8 mouse cellular contexts compared by ENCODE assay signal in the genomic region with DNA sequence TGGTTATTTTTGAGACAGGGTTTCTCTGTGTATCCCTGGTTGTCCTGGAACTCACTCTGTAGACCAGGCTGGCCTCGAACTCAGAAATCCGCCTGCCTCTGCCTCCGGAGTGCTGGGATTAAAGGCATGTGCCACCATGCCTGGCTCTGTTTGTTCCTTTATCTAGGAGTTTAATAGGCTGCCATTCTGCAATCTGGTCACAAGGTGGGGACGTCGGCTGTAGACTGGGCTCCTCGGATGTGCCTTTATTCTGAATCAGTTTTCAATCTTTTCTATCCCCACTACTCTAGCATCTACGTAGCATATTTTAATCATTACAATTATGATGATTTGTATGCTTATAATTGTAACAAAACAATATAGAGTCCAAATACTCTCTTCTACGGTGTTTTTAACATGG. TPM values are rescaled to one million over a fixed set of nuclear protein-coding genes. Genes with fewer than 3 reads are reported as not detected.
A peak's percentile ranks its signal among the peaks of the same experiment; 100 is the strongest.
DNase-seq lines count a peak whose midpoint lies in the region; ATAC-seq and TF ChIP-seq lines count a peak whose summit lies in the region.
"Not testable (repeated sequence)": the region's sequence is repeated elsewhere in the genome, so short reads cannot be mapped to it uniquely, and the experiment has no call there.

No protein-coding gene starts in this region.

- H3K27me3 ChIP-seq in CH12.LX (replicated peaks); heart, postnatal 0 days (ENCODE audit: control insufficient read depth, insufficient read depth, low read length); small intestine, adult 2 months (ENCODE audit: control insufficient read depth, insufficient read depth, low read length): not testable (repeated sequence)
- H3K27me3 ChIP-seq in embryonic facial prominence, embryonic 10.5 days (replicated peaks; ENCODE audit: low read depth, poor library complexity, severe bottlenecking): peaks cover 12% of the 10 kb centered on the region; the same call in 1 of the 2 replicates

- peak; percentile 79 for ATAC-seq in heart, postnatal 0 days (ENCODE audit: insufficient read depth, low read depth)
- 0 out of 2 replicates have a peak, but pooled peaks have one; percentile 47 for ATAC-seq in megakaryocyte, adult 5-6 weeks (ENCODE audit: poor library complexity, severe bottlenecking)

- 48% methylated on average over 8 of the region's 8 CpGs for WGBS in embryonic facial prominence, embryonic 10.5 days
- 21% methylated on average over 8 of the region's 8 CpGs for WGBS in heart, postnatal 0 days
- WGBS in small intestine, adult 2 months: 27% methylated on average over 8 of the region's 8 CpGs

- intact Hi-C loops in left cerebral cortex, postnatal 4 days (cut with DNase I): loop anchor here (5.0 kb wide), 1 partner anchor 100 kb away; a partner anchor contains a TSS

- dilution Hi-C loops in CH12.LX (cut with MboI; ENCODE audit: extremely low pct_ligation_motif_present, extremely low pct_unique_long_range_greater_than_20kb, low sequenced_read_pairs): not testable (repeated sequence)

- not testable (repeated sequence) for H3K4me1 ChIP-seq in CH12.LX (ENCODE audit: control insufficient read depth in 1 of 2, insufficient read depth in 2 of 2); embryonic facial prominence, embryonic 10.5 days; heart, postnatal 0 days (ENCODE audit: control insufficient read depth, insufficient read depth); small intestine, adult 2 months (ENCODE audit: control insufficient read depth, insufficient read depth, insufficient read length, low read length)

- TF ChIP-seq RAD21 in CH12.LX (IDR thresholded peaks at IDR 0.05; ENCODE audit: low read depth, low read length): peak; percentile 91

- peak; percentile 43 to 88; a peak in 3 of 4 replicates for TF ChIP-seq CTCF in CH12.LX (conservative IDR thresholded peaks at IDR 0.05 in 1 of 2, IDR thresholded peaks at IDR 0.05 in 1 of 2; ENCODE audit: low read depth in 2 of 2, low read length in 2 of 2)
- TF ChIP-seq CTCF in heart, postnatal 0 days (IDR thresholded peaks at IDR 0.05; ENCODE audit: low read depth): peak; percentile 76
- peak; percentile 75; the same call in 1 of the 2 replicates for TF ChIP-seq CTCF in small intestine, adult 2 months (IDR thresholded peaks at IDR 0.05; ENCODE audit: extremely low read depth, insufficient read length, insufficient replicate concordance, low read depth, low read length)

- not testable (repeated sequence) for H3K9me3 ChIP-seq in CH12.LX (replicated peaks; ENCODE audit: low read length); embryonic facial prominence, embryonic 10.5 days; heart, postnatal 0 days (replicated peaks; ENCODE audit: control insufficient read depth, low read length)

- H3K4me3 ChIP-seq in CH12.LX (replicated peaks in 1 of 3; ENCODE audit: low read depth in 2 of 3, low read length in 2 of 3, poor library complexity in 1 of 3); embryonic facial prominence, embryonic 10.5 days; heart, postnatal 0 days (ENCODE audit: low read depth, low read length); small intestine, adult 2 months (ENCODE audit: low read depth, low read length): not testable (repeated sequence)

- in situ Hi-C loops in CH12.LX (cut with MboI; ENCODE audit: low pct_ligation_motif_present, low pct_unique_long_range_greater_than_20kb, low sequenced_read_pairs): loop anchor here (25.0 kb wide), 1 partner anchor 385 kb away; no protein-coding TSS in a partner anchor

- not testable (repeated sequence) for TF ChIP-seq EP300 in CH12.LX (IDR thresholded peaks at IDR 0.05; ENCODE audit: low read length); heart, postnatal 0 days (IDR thresholded peaks at IDR 0.05; ENCODE audit: low read depth)

- not testable (repeated sequence) for H3K9ac ChIP-seq in CH12.LX (ENCODE audit: insufficient read depth, low read depth); heart, postnatal 0 days (replicated peaks; ENCODE audit: low read depth, low read length)

- peak; percentile 69 for DNase-seq in CH12.LX (ENCODE audit: extremely low read depth)
- peak; percentile 32 for DNase-seq in adrenal gland, postnatal 25 days
- peak; percentile 47 for DNase-seq in embryonic facial prominence, embryonic 10.5 days (ENCODE audit: low spot score)
- peak; percentile 40 for DNase-seq in heart, postnatal 0 days (ENCODE audit: low spot score)
- peak; percentile 28 to 41 for DNase-seq in kidney, adult 8-10 months
- DNase-seq in left cerebral cortex, postnatal 4 days: peak; percentile 13

- not testable (repeated sequence) for H3K27ac ChIP-seq in CH12.LX (ENCODE audit: insufficient read depth, low read depth); embryonic facial prominence, embryonic 10.5 days (replicated peaks); heart, postnatal 0 days (ENCODE audit: low read depth); small intestine, adult 2 months (ENCODE audit: insufficient read depth, low read depth, low read length)

- H3K79me2 ChIP-seq in CH12.LX (replicated peaks; ENCODE audit: control insufficient read depth, extremely low read depth, insufficient read depth, poor library complexity, severe bottlenecking): not testable (repeated sequence)

- H3K4me2 ChIP-seq in CH12.LX (ENCODE audit: insufficient read depth, low read depth, poor library complexity, severe bottlenecking); heart, postnatal 0 days (ENCODE audit: low read depth, low read length): not testable (repeated sequence)

- not testable (repeated sequence) for H3K36me3 ChIP-seq in CH12.LX (replicated peaks in 1 of 2; ENCODE audit: control insufficient read depth in 1 of 2, insufficient read depth in 1 of 2, low read length in 1 of 2); embryonic facial prominence, embryonic 10.5 days (replicated peaks); heart, postnatal 0 days (replicated peaks; ENCODE audit: control insufficient read depth, insufficient read depth, low read length); small intestine, adult 2 months (ENCODE audit: control insufficient read depth, insufficient read depth, low read length)

- not testable (repeated sequence) for TF ChIP-seq POLR2A in CH12.LX (IDR thresholded peaks at IDR 0.05; ENCODE audit: low read depth, low read length); small intestine, adult 2 months (IDR thresholded peaks at IDR 0.05; ENCODE audit: low read depth, low read length)

TF ChIP-seq in CH12.LX, 34 proteins besides CTCF, POLR2A, EP300 and RAD21:
- TF ChIP-seq ZC3H11A (IDR thresholded peaks at IDR 0.05; ENCODE audit: low read depth, low read length): peak; percentile 71
- TF ChIP-seq SMC3 (IDR thresholded peaks at IDR 0.05; ENCODE audit: low read depth, low read length): peak; percentile 89
- 0 out of 2 replicates have a peak, but pooled peaks have one; percentile 40 for TF ChIP-seq TBP (conservative IDR thresholded peaks at IDR 0.05; ENCODE audit: low read depth, low read length)
- TF ChIP-seq MYC (IDR thresholded peaks at IDR 0.05; ENCODE audit: low read depth, low read length): 0 out of 2 replicates have a peak, but pooled peaks have one; percentile 56

RNA-seq across cellular contexts. Expression of a gene that starts 11.1 kb away (rescaled TPM):
- total RNA-seq in CH12.LX (2012; rRNA removed) (15.6 and 19.0 TPM in 2 replicates), CH12.LX (2014; rRNA removed) (12.3 and 14.1 TPM in 2 replicates)
- polyA plus RNA-seq in CH12.LX (2012; ENCODE audit: insufficient read length, low read depth): 11.1 and 13.3 TPM in 2 replicates
- 2.0 and 2.2 TPM in 2 replicates for total RNA-seq in adrenal gland, postnatal 25 days (2021)
- polyA plus RNA-seq in embryonic facial prominence, embryonic 10.5 days (2016; fragmentation: Nextera tagmentation; extraction: Ambion mirVana): 5.8 and 6.0 TPM in 2 replicates
- 172 and 198 TPM in 2 replicates for total RNA-seq in heart, postnatal 0 days (2014; rRNA removed; ENCODE audit: low replicate concordance)
- polyA plus RNA-seq in heart, postnatal 0 days (2015; fragmentation: Nextera tagmentation; extraction: Ambion mirVana): 103 and 107 TPM in 2 replicates
- total RNA-seq in left cerebral cortex, postnatal 4 days (2021): 1 to 10 TPM; 1.7 to 1.9 TPM
- 0.07 TPM in 1 of 2 replicates, not detected in the other for total RNA-seq in megakaryocyte, adult 5-6 weeks (2015)
- 0.12 TPM in 1 of 2 replicates, not detected in the other for total RNA-seq in megakaryocyte, adult 5-6 weeks (2017)
- 26.3 and 49.5 TPM in 2 replicates for polyA plus RNA-seq in small intestine, adult 2 months (2012; rRNA removed)

Comparison
In these comparisons a context has a peak if more than half of its experiments do, and no peak if none do; other contexts are left out.
1. DNase-seq: peak in every context shown above with its lines; median percentile 69 in CH12.LX; 47 in embryonic facial prominence, embryonic 10.5 days; 40 in heart, postnatal 0 days; 34 in kidney, adult 8-10 months; 32 in adrenal gland, postnatal 25 days; 13 in left cerebral cortex, postnatal 4 days.